Mouse (Mus musculus): Measurements from ENCODE around the gene Grip1. TPM values are rescaled to one million over a fixed set of nuclear protein-coding genes. Genes with fewer than 3 reads are reported as not detected.

The Grip1 gene
- polyA plus RNA-seq, 1 experiment from 2014 or later = 0.87 TPM

DNA sequence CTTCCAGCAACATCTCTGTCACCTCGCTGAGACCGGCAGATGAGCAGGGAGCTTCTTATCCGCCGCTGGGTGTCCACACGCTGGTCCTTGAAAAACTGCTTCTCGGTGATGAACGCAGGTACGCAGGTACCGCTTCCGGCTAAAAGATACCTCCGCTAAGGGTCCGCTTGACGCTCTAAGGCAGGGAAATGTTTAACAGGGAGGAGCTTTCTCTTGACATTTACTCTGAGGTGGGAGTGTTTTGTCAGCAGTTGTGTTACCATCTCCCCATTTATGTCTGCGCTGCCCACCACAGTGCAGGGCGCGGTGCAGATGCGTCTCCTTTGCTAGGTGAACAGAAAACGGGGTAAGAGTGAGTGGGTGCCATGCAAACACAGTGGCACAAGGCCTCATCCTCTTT is 14.3 kb downstream of the Grip1 start:
- DNase-seq (ENCODE audit: low spot score) = no peak
- Histone ChIP-seq H3K27me3 (replicated peaks; ENCODE audit: insufficient read depth, low read length) (no peaks in the 10 kb centered on the region), H3K9me3 (ENCODE audit: low read length) (no peaks in the 10 kb centered on the region), H3K4me1 (ENCODE audit: insufficient read depth, low read depth, low read length) (no peaks in the 10 kb centered on the region), H3K4me3 (ENCODE audit: low read depth, low read length) (no peak overlapping the region), H3K9ac (replicated peaks; ENCODE audit: low read depth) (no peak overlapping the region), H3K27ac (ENCODE audit: low read length) (no peak overlapping the region), H3K36me3 (ENCODE audit: insufficient read depth, low read length) (no peaks in the 10 kb centered on the region), H3K4me2 (replicated peaks; ENCODE audit: low read depth, low read length) (no peak overlapping the region)
- no peak for ATAC-seq
- TF ChIP-seq EP300 (IDR thresholded peaks at IDR 0.05) (no peak), CTCF (IDR thresholded peaks at IDR 0.05) (no peak)
- 87% methylated on average over 18 of the region's 18 CpGs for WGBS

DNA sequence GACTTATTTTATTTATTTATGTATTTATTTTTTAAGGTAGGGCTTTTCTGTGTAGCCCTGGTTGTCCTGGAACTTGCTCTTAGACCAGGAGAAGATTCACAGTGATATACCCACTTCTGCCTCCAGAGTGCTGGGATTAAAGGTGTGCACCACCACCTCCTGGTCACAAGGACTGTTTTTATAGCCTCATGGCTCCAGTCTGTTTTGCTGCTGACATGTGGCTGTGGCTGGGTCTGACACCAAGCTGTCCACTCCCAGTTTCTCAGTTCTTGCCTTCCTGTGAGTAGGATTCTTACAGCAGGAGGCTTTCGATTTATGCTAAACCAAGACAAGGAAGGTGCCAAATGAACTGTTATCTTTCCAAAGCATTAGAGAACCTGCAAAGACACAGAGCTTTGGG is 16.5 kb downstream of the Grip1 start:
- Histone ChIP-seq H3K9me3 (ENCODE audit: low read length) (no peaks in the 10 kb centered on the region), H3K9ac (replicated peaks; ENCODE audit: low read depth) (no peak overlapping the region), H3K27ac (ENCODE audit: low read length) (no peak overlapping the region), H3K4me3 (ENCODE audit: low read depth, low read length) (no peak overlapping the region), H3K27me3 (replicated peaks; ENCODE audit: insufficient read depth, low read length) (no peaks in the 10 kb centered on the region), H3K4me2 (replicated peaks; ENCODE audit: low read depth, low read length) (no peak overlapping the region), H3K4me1 (ENCODE audit: insufficient read depth, low read depth, low read length) (no peaks in the 10 kb centered on the region), H3K36me3 (ENCODE audit: insufficient read depth, low read length) (no peaks in the 10 kb centered on the region)
- no peak for DNase-seq (ENCODE audit: low spot score)
- no peak for ATAC-seq
- WGBS = 74% methylated on average over 1 of the region's 1 CpGs
- no peak for TF ChIP-seq CTCF (IDR thresholded peaks at IDR 0.05)
- TF ChIP-seq EP300 (IDR thresholded peaks at IDR 0.05) = no peak

DNA sequence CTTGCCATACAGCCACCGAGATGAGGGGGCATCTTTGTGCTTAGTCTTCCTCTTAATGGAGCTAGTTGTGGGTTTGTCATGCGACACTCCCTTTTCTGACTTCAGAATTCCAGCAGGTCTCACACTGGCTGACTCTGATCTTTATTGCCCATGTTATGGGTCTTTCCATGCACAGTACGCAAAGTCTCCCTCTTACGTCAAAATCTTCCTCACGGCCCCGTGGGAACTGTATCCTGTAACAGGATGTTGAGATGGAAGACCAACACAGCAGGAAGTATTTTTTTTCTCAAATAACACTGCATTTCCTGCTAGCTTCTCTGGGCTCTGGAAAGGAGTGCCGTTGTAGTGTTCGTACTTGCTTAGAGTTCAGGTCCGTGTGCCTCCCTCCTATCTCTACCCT is 21.5 kb downstream of the Grip1 start:
- Histone ChIP-seq H3K36me3 (ENCODE audit: insufficient read depth, low read length) (no peaks in the 10 kb centered on the region), H3K4me1 (ENCODE audit: insufficient read depth, low read depth, low read length) (no peaks in the 10 kb centered on the region), H3K27ac (ENCODE audit: low read length) (no peak overlapping the region), H3K9me3 (ENCODE audit: low read length) (no peaks in the 10 kb centered on the region), H3K27me3 (replicated peaks; ENCODE audit: insufficient read depth, low read length) (no peaks in the 10 kb centered on the region), H3K4me3 (ENCODE audit: low read depth, low read length) (no peak overlapping the region), H3K9ac (replicated peaks; ENCODE audit: low read depth) (no peak overlapping the region), H3K4me2 (replicated peaks; ENCODE audit: low read depth, low read length) (no peak overlapping the region)
- DNase-seq (ENCODE audit: low spot score) (no peak), ATAC-seq (0 out of 2 replicates have a peak, but pooled peaks have one; percentile 25)
- WGBS = 52% methylated on average over 9 of the region's 9 CpGs
- TF ChIP-seq EP300 (IDR thresholded peaks at IDR 0.05) (no peak), CTCF (IDR thresholded peaks at IDR 0.05) (no peak)

DNA sequence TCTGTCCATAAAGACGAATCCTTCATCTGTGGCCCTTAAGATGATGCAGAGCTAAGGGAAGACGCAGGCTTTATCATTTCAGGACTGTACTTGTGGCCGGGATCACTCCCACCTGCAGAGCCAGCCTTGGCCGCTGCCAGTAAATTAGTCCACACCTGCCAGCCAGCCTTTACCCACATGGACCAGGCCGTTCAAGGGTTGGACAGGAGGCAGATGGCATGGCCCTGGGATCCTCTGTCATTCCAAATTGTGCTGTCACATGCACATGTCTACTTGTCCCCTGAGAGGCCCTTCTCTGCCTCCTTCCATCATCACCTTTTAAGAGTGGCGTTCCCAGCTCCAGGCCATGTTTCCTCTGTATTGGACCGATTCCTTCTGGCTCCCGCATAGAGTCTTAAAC is 24.0 kb downstream of the Grip1 start:
- Histone ChIP-seq H3K27ac (ENCODE audit: low read length) (no peak overlapping the region), H3K36me3 (ENCODE audit: insufficient read depth, low read length) (no peaks in the 10 kb centered on the region), H3K27me3 (replicated peaks; ENCODE audit: insufficient read depth, low read length) (no peaks in the 10 kb centered on the region), H3K4me2 (replicated peaks; ENCODE audit: low read depth, low read length) (no peak overlapping the region), H3K9ac (replicated peaks; ENCODE audit: low read depth) (no peak overlapping the region), H3K4me3 (ENCODE audit: low read depth, low read length) (no peak overlapping the region), H3K4me1 (ENCODE audit: insufficient read depth, low read depth, low read length) (no peaks in the 10 kb centered on the region), H3K9me3 (ENCODE audit: low read length) (no peaks in the 10 kb centered on the region)
- 89% methylated on average over 8 of the region's 8 CpGs for WGBS
- DNase-seq (ENCODE audit: low spot score) (no peak), ATAC-seq (no peak)
- TF ChIP-seq EP300 (IDR thresholded peaks at IDR 0.05) = no peak
- TF ChIP-seq CTCF (IDR thresholded peaks at IDR 0.05) = no peak

DNA sequence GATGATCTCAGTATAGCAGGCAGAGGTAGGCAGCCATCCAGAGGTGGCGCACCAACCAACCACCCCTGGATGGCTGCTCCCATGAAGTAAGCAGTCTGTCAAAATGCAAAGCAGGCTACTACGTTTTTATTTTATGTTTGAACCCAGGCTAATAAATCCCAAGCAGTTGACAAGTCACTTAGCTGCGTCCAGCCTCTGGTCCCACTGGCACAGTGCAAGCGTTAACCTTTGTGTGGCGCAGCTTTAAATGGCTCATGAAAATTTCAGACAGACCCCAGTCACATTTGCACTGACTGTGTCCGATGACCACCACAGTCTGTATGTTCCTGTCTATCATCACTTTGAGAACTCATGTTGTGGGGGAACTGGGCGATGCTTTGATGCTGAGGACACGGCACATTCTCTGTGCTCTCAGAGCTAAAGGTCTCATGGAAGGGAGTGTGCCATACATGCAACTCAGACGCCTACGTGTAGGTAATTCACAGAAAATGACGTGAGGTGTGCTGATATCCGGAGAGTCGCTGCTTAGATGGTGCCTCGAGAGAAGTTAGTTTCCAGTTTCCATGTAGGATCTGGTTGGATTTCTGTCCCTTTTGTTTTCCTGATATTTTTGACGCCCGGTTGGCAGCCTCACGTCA is 29.6 kb downstream of the Grip1 start:
- Histone ChIP-seq H3K36me3 (ENCODE audit: insufficient read depth, low read length) (no peaks in the 10 kb centered on the region), H3K4me3 (ENCODE audit: low read depth, low read length) (no peak overlapping the region), H3K9me3 (ENCODE audit: low read length) (no peaks in the 10 kb centered on the region), H3K4me2 (replicated peaks; ENCODE audit: low read depth, low read length) (no peak overlapping the region), H3K4me1 (ENCODE audit: insufficient read depth, low read depth, low read length) (no peaks in the 10 kb centered on the region), H3K9ac (replicated peaks; ENCODE audit: low read depth) (no peak overlapping the region), H3K27me3 (replicated peaks; ENCODE audit: insufficient read depth, low read length) (no peaks in the 10 kb centered on the region), H3K27ac (ENCODE audit: low read length) (no peak overlapping the region)
- DNase-seq (ENCODE audit: low spot score) = no peak
- TF ChIP-seq CTCF (IDR thresholded peaks at IDR 0.05) (no peak), EP300 (IDR thresholded peaks at IDR 0.05) (no peak)
- WGBS = 80% methylated on average over 17 of the region's 17 CpGs
- no peak for ATAC-seq

DNA sequence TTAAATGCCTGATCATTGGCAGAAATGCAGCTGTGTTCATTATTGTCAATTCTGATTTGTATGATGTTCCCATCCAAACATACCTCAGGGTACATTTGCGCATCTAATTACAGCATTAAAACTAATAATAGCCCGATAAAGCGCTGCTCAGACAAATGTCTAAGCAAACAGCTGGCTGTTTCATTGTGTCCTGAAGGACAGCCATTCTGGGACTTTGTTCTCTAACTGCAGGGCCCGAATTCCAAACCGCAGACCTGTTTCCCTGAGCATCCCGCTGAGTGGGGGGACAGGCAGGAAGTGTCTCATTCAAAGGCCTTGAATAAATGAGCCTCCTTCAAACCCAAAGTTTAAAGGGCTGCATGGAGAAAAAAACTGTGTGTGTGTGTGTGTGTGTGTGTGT is 30.1 kb downstream of the Grip1 start:
- Histone ChIP-seq H3K27ac (ENCODE audit: low read length) (no peak overlapping the region), H3K9ac (replicated peaks; ENCODE audit: low read depth) (no peak overlapping the region), H3K36me3 (ENCODE audit: insufficient read depth, low read length) (no peaks in the 10 kb centered on the region), H3K4me2 (replicated peaks; ENCODE audit: low read depth, low read length) (no peak overlapping the region), H3K27me3 (replicated peaks; ENCODE audit: insufficient read depth, low read length) (no peaks in the 10 kb centered on the region), H3K9me3 (ENCODE audit: low read length) (no peaks in the 10 kb centered on the region), H3K4me1 (ENCODE audit: insufficient read depth, low read depth, low read length) (no peaks in the 10 kb centered on the region), H3K4me3 (ENCODE audit: low read depth, low read length) (no peak overlapping the region)
- ATAC-seq (no peak), DNase-seq (ENCODE audit: low spot score) (no peak)
- 36% methylated on average over 6 of the region's 6 CpGs for WGBS
- TF ChIP-seq CTCF (IDR thresholded peaks at IDR 0.05) (no peak), EP300 (IDR thresholded peaks at IDR 0.05) (no peak)

DNA sequence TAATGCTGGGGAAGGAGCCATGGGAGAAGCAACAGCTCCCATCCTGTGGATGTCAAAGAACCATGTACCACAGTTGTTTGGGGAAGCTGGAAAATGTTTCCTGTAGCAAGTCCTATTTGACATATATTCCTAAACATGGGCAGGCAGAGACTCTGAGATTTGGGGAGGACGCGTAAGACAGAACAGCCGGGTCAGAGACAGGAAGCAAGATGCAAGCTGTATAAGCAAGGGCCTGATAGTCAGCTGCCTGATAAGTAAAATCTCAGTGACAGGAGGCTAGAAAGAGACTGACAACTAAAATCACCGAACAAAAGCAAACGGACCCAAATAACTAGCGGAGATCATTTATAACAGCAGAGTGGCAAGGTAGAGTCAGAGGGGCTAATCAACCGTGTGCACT is 33.3 kb downstream of the Grip1 start:
- TF ChIP-seq CTCF (IDR thresholded peaks at IDR 0.05) = no peak
- TF ChIP-seq EP300 (IDR thresholded peaks at IDR 0.05) = no peak
- Histone ChIP-seq H3K27ac (ENCODE audit: low read length) (no peak overlapping the region), H3K27me3 (replicated peaks; ENCODE audit: insufficient read depth, low read length) (no peaks in the 10 kb centered on the region), H3K9me3 (ENCODE audit: low read length) (no peaks in the 10 kb centered on the region), H3K4me3 (ENCODE audit: low read depth, low read length) (no peak overlapping the region), H3K9ac (replicated peaks; ENCODE audit: low read depth) (no peak overlapping the region), H3K36me3 (ENCODE audit: insufficient read depth, low read length) (no peaks in the 10 kb centered on the region), H3K4me1 (ENCODE audit: insufficient read depth, low read depth, low read length) (no peaks in the 10 kb centered on the region), H3K4me2 (replicated peaks; ENCODE audit: low read depth, low read length) (no peak overlapping the region)
- no peak for DNase-seq (ENCODE audit: low spot score)
- WGBS = 53% methylated on average over 7 of the region's 7 CpGs
- no peak for ATAC-seq
